Mouse (Mus musculus) testis, postnatal 10 days (tissue): ENCODE results near the gene Tcp11x2.

Experiments
- DNase-seq: peaks from one replicate; pipeline ENCODE4 v3.0.0; 2021; ENCODE audit warnings: low spot score

The Tcp11x2 gene

DNA sequence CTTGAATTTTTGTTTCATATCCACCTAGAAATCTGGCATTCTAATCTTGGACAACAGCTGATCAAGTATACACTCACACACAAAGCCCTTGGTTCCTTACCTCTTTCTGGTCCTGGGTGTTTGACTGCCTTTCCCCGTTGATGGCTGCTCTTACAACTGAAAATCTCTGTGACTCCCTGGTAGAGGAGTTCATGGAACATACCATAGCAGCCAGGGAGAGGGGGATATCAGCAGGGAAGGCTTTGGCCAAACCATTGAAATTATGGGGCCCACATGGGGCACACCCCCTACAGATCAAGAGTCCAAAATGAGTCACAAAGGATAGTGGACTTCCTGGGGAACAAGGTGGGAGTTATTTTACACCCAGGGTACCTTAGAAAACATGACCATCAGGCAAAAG lies at the start of gene Tcp11x2:
Gene Tcp11x2 (minus strand): TSS at position 158 of the 400 bp plus-strand sequence.
- no peak for DNase-seq

GRCm38 (mm10) chrX:135743056-135743355 lies 49.4 kb upstream of the Tcp11x2 start:
- no peak for DNase-seq

GRCm38 (mm10) chrX:135742304-135743055 lies 48.9 kb upstream of the Tcp11x2 start, which contains the start of the genes Armcx5 and Gprasp1:
Gene Armcx5, plus strand, starts transcription at chrX:135742733.
Gene Gprasp1, plus strand, starts transcription at chrX:135742733.
- peak; percentile 81 for DNase-seq

DNA sequence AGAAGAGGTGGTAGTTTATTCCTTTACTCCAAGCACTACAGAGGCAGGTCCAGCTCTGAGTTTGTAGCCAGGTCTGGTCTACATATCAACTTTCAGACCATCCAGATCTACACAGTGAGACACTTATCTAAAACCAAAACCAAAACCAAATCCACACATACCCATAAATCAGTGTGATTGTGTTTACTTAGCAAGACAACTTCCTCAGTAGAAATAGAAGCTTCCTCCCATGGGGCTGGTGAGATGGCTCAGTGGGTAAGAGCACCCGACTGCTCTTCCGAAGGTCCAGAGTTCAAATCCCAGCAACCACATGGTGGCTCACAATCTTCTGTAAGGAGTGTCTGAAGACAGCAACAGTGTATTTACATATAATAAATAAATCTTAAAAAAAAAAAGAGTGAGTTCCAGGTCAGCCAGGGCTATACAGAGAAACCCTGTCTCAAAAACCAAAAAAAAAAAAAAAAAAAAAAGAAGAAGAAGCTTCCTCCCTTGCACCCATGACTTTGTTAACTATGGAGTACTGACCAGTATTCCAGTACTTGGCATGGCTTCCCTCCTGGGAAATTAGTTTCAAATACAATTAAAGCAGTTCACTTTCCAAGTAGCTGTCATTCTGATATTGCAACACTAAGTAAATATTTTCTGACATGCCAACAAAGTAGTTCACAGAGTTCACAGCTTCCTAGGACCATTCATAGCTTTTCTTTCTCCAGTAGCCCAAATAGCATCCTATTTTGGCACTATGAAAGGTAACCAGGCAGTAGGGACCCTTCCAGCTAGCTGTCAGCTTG lies 45.3 kb upstream of the Tcp11x2 start:
- DNase-seq: no peak

GRCm38 (mm10) chrX:135725161-135725560 lies 31.6 kb upstream of the Tcp11x2 start, which contains the start of gene Tmsb15a:
Gene Tmsb15a, minus strand, starts transcription at chrX:135725261.
- DNase-seq: no peak

DNA sequence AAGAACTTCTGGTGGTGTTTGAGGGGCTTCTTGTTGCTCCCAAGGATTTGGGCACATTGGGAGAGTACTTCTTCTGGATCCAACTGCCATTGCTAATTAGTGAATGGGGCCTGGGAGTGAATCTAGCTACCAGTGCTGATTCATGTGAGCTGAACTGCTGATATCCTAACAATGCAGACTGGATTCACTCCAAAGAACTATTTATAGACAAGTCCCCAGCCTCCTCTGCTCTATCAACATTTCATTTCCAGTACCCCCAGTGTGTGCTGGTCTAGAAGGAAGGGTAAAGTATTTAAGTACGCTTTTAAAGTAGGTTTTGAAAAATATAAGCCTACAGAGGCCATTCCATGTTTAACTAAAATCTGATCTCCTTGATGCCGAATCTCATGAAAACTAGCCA lies 19.3 kb upstream of the Tcp11x2 start:
- no peak for DNase-seq

DNA sequence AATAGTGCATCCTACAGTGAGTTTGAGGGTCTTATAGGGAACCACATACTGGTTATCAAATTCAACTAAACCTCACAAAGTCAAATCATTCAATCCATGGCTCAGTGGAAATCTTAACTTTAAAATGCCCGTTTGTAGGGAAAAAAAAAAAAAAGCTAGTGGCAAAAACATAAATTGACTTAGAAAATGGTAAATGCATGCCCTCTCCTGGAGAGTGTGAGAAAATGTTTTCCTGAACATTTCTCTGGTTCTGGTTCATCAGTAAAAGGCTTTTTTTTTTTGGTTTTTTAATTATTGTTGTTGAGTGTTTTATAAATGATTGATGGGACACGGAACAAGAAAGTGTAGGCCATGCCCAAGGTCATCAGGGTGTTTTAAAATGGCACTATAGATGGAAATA lies 10.8 kb upstream of the Tcp11x2 start:
- no peak for DNase-seq

GRCm38 (mm10) chrX:135703111-135703510 lies 9.5 kb upstream of the Tcp11x2 start:
- DNase-seq: no peak

DNA sequence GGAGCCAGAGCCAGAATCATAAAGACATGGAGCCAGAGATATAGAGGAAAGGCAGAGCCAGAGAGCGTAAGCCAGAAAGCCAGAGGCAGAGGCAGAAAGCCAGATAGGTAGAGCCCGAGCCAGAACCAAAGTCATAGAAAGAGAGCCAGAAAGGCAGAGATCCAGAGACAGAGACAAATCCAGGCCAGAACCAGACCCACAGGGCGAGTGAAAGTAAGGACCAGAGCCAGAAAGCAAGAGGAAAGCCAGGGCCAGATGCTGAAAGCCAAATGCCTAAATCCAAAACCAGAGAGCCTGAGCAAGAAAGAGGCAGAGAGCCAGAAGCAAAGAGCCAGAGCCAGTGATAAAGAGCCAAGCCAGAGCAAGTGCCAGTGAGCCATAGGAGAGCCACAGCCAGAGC lies 5.8 kb downstream of the Tcp11x2 start:
- no peak for DNase-seq

- DNase-seq: no peak
These were observed 11.7 kb downstream of the Tcp11x2 start for GRCm38 (mm10) chrX:135681858-135682257.

DNA sequence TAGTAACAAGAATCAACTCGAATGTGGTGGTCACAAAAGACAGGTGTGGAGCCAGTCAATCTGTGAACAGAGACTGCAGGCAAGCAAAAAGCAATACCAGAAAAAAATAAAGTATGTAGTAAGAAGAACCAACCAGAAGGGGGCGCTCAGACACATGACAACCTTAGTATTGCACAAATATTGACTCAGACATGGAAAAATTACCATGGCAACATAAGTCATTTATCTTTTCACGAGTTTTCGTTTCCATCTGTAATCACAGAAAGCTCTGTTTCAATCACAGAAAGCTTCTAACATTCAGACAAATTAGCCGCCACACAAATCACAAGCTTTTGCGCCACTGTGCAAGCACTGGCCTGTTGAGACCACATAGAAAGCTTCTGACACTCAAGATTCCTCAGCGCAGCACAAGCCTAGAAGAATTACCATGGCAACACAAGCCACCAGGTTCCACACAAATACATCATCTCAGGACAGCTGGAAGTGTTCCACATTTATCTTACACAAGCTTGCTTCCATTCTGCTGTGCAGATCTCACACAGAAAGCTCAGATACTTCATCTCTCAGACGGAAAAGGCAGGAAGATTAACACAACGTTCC lies 41.3 kb downstream of the Tcp11x2 start:
- DNase-seq: peak; percentile 48

DNA sequence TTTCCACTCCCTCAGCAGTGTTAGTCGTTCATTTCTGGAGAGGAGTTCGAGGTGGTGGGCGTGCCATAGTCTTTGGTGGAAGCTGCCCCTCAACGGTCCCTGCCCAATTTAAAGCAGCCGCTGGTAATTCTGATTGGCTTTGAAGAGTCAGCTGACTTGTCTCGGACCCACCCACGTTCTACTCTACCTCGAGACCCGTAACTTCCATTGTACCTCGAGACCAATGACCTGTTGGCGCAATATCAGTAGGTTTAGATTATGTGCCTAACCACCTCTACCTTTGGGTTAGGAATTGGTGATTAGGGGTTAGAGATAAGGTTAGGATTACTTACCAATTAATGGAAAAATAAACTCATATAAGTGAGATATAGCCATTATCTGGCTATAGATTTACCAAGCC lies 66.0 kb downstream of the Tcp11x2 start, which contains the start of gene Prame:
Gene Prame (minus strand): TSS at position 101 of the 400 bp plus-strand sequence.
- DNase-seq: no peak
